Mouse (Mus musculus): Measurements from ENCODE around the gene Btf3. TPM values are rescaled to one million over a fixed set of nuclear protein-coding genes. Genes with fewer than 3 reads are reported as not detected.
A peak's percentile ranks its signal among the peaks of the same experiment; 100 is the strongest.

Btf3 gene
- polyA plus RNA-seq, 1 experiment from 2014 or later, result 689 TPM

- Histone ChIP-seq H3K9ac (peak overlapping the region; percentile 67), H3K4me1 (peaks cover 58% of the 10 kb centered on the region), H3K4me3 (replicated peaks) (peak overlapping the region; percentile 62), H3K9me3 (replicated peaks) (no peaks in the 10 kb centered on the region), H3K27ac (peak overlapping the region; percentile 91; the same call in 1 of the 2 replicates), H3K4me2 (peak overlapping the region; percentile 87), H3K36me3 (no peaks in the 10 kb centered on the region), H3K27me3 (peaks cover 90% of the 10 kb centered on the region)
- 10% methylated on average over 9 of the region's 9 CpGs for WGBS
- no peak for ATAC-seq (replicated peaks; ENCODE audit: low FRiP score)
Observed at GRCm38 (mm10) chr13:98356176-98356972, 39.6 kb upstream of the Btf3 start.

DNA sequence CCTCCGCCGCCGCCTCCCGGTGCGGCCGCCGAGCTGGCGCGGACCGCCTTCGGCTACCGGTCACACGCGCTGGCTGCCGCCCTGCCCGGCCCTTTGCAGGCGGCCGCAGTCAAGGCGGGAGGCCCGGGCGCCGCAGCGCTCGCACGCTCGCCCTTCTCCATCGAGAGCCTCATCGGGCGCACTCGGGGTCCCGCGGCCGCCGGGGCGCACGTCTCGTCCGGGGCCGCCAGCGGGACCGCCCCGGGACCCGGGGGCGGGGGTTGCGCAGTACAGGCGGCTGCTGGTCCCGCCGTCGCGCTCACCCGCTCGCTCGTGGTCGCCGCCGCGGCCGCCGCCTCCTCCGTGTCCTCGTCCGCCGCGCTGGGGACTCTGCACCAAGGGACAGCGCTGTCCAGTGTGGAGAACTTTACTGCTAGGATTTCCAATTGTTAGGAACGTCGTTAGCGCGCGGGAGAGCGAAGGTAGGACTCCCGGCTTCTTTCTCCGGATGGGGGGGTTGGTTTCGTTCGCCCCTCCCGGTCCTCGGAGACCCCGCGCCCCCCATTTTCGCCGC lies 38.8 kb upstream of the Btf3 start:
- whole genome bisulfite sequencing, result under 1% methylated on average over 70 of the region's 81 CpGs
- no peak for ATAC-seq (replicated peaks; ENCODE audit: low FRiP score)
- Histone ChIP-seq H3K4me3 (replicated peaks) (peak overlapping the region; percentile 62), H3K4me1 (peaks cover 55% of the 10 kb centered on the region), H3K27ac (peak overlapping the region; percentile 91), H3K27me3 (peaks cover 90% of the 10 kb centered on the region), H3K9ac (peak overlapping the region; percentile 67), H3K9me3 (replicated peaks) (no peaks in the 10 kb centered on the region), H3K4me2 (peak overlapping the region; percentile 87), H3K36me3 (no peaks in the 10 kb centered on the region)

- Histone ChIP-seq H3K27me3 (peaks cover 90% of the 10 kb centered on the region), H3K4me2 (peak overlapping the region; percentile 87), H3K9ac (peak overlapping the region; percentile 67), H3K4me1 (peaks cover 49% of the 10 kb centered on the region), H3K4me3 (replicated peaks) (peak overlapping the region; percentile 62), H3K36me3 (no peaks in the 10 kb centered on the region), H3K27ac (peak overlapping the region; percentile 91), H3K9me3 (replicated peaks) (no peaks in the 10 kb centered on the region)
- WGBS, result under 1% methylated on average over 95 of the region's 102 CpGs
- ATAC-seq (replicated peaks; ENCODE audit: low FRiP score), result peak; percentile 43
Observed at GRCm38 (mm10) chr13:98354871-98355558, 38.2 kb upstream of the Btf3 start.

DNA sequence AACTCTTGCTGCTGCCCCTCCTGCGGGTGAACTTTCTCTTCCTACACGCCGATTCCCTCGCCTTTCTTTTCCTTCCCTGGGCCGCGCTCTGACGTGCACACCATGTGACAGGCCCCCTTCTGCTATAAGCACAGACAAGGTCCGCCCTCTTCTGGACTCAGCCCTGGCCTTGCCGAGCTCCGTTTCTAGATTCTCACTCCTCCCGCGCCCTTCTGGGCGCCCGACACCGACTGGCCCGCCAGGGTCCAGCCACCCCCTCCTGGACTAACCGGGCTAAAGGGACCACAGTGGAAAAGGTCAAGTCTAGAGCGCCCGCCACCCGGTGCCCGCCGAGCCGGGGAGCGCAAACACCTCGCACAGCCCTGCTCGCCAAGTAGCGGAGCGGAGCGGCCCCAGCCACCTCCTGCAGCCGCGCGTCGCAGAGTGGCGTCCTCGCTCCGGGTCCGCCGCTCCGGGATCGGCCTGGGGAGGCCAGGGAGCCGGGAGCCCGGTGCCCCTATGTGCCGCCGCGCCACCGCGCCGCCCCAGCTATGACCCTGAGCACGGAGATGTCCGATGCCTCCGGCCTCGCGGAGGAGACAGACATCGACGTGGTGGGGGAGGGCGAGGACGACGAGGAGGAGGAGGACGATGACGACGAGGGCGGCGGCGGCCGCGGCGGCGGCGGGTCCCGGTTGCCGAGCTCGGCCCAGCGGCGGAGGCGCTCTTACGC lies 37.4 kb upstream of the Btf3 start, which contains the start of gene Foxd1:
Gene Foxd1 (plus strand): TSS at position 153 of the 712 bp plus-strand sequence.
- Histone ChIP-seq H3K36me3 (no peaks in the 10 kb centered on the region), H3K9ac (peak within 1 kb of the TSS; percentile 67), H3K4me1 (peaks cover 42% of the 10 kb centered on the region), H3K9me3 (replicated peaks) (no peaks in the 10 kb centered on the region), H3K27ac (peak within 1 kb of the TSS; percentile 91), H3K4me2 (peak within 1 kb of the TSS; percentile 87), H3K27me3 (peaks cover 92% of the 10 kb centered on the region), H3K4me3 (replicated peaks) (peak within 1 kb of the TSS; percentile 62)
- under 1% methylated on average over 56 of the region's 76 CpGs for WGBS
- peak; percentile 86 for ATAC-seq (replicated peaks; ENCODE audit: low FRiP score)

DNA sequence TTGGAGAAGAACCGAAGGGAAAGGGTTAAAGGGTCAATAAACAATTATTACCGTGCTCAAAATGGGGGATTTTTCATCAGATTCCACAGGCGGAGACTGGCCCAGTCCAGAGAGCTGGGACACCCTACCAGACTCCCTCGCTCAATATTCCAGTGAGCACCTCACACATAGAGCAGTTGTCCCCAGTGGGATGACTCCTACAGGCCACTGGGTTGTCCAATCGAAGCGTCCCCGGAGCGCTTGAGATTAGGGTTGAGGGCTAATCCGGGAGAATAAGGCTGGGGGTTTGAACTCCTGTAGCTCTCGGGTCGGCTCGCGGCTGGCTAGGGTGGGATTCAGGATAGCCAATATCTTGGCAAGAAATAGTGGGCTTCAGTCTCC lies 36.9 kb upstream of the Btf3 start:
- Histone ChIP-seq H3K4me2 (peak overlapping the region; percentile 87), H3K9me3 (replicated peaks) (no peaks in the 10 kb centered on the region), H3K27me3 (peaks cover 92% of the 10 kb centered on the region), H3K36me3 (no peaks in the 10 kb centered on the region), H3K4me3 (replicated peaks) (peak overlapping the region; percentile 62), H3K4me1 (peaks cover 37% of the 10 kb centered on the region), H3K9ac (0 out of 2 replicates have a peak overlapping the region, but pooled peaks have one; percentile 8), H3K27ac (peak overlapping the region; percentile 91)
- WGBS, result 1% methylated on average over 13 of the region's 13 CpGs
- peak; percentile 7; the same call in 1 of the 2 replicates for ATAC-seq (replicated peaks; ENCODE audit: low FRiP score)

GRCm38 (mm10) chr13:98352381-98352975 lies 35.7 kb upstream of the Btf3 start:
- H3K4me3 ChIP-seq (replicated peaks), result no peak overlapping the region
- H3K9me3 ChIP-seq (replicated peaks), result no peaks in the 10 kb centered on the region
- WGBS, result 12% methylated on average over 14 of the region's 14 CpGs
- no peak overlapping the region for H3K4me2 ChIP-seq
- H3K27me3 ChIP-seq, result peaks cover 88% of the 10 kb centered on the region
- H3K36me3 ChIP-seq, result no peaks in the 10 kb centered on the region
- no peak overlapping the region for H3K9ac ChIP-seq
- no peak for ATAC-seq (replicated peaks; ENCODE audit: low FRiP score)
- no peak overlapping the region for H3K27ac ChIP-seq
- H3K4me1 ChIP-seq, result peaks cover 27% of the 10 kb centered on the region

DNA sequence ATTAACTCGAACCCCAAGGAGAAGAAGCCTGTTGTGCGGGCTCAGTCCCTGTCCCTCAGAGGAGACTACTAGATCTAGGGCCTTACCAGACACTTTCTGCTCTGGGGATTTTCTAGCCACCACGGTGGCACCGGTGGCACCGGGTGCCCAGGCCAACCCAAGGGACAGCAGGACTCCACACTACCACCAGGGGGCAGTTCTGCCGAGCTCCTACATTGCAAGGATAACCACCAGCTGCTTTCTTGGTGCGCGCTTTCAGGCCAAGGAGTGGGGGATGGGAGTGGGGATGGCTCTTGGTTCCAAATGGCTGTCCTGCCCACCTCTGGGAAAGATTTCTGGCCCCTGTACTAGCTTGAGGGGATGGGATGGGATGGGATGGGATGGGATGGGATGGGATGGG lies 34.7 kb upstream of the Btf3 start:
- no peak overlapping the region for H3K4me2 ChIP-seq
- H3K27ac ChIP-seq, result no peak overlapping the region
- H3K4me3 ChIP-seq (replicated peaks), result no peak overlapping the region
- H3K9ac ChIP-seq, result no peak overlapping the region
- H3K27me3 ChIP-seq, result peaks cover 83% of the 10 kb centered on the region
- no peak for ATAC-seq (replicated peaks; ENCODE audit: low FRiP score)
- 17% methylated on average over 8 of the region's 8 CpGs for WGBS
- no peaks in the 10 kb centered on the region for H3K36me3 ChIP-seq
- H3K9me3 ChIP-seq (replicated peaks), result no peaks in the 10 kb centered on the region
- peaks cover 27% of the 10 kb centered on the region for H3K4me1 ChIP-seq

DNA sequence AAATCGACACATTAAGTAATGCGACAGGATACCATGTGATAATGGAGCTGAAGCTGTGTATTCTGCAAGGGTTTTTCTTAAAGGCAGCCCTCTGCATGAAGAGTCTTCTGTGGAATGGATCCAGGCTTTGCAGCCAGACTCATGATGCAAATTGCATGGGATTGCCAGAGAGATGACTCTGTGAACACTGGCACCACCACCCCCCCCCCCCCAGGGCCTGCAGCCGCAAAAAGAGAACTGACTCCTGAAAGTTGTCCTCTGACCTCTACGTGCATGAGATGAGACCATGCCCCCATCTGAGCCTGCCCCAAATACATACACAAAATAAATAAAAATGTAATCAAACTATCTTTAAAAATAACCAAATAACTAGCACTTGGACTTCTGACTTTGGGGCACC lies 32.7 kb upstream of the Btf3 start:
- Histone ChIP-seq H3K27me3 (peaks cover 80% of the 10 kb centered on the region), H3K4me1 (peaks cover 11% of the 10 kb centered on the region), H3K9ac (no peak overlapping the region), H3K36me3 (no peaks in the 10 kb centered on the region), H3K27ac (no peak overlapping the region), H3K9me3 (replicated peaks) (no peaks in the 10 kb centered on the region), H3K4me3 (replicated peaks) (no peak overlapping the region), H3K4me2 (no peak overlapping the region)
- ATAC-seq (replicated peaks; ENCODE audit: low FRiP score), result no peak
- WGBS, result 77% methylated on average over 4 of the region's 4 CpGs

DNA sequence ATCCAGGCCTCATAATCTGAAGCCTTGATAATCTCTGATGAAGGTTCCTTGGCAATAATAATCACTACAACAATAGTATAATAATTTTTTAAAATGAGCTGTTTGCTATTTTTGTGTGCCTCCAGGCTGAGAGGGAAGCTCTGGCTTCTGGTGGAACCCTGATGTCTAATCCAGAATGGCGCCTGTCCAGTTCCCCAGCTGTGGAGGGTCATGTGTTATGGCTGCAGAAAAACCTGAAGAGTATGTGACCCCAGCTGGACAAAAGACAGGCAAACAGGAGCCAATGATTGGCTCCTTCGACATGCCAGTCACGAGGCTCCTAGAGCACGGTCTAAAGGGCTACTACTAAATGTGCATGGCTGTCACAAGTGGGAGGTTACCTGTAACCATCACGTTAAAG lies 23.7 kb upstream of the Btf3 start:
- no peak overlapping the region for H3K27ac ChIP-seq
- no peaks in the 10 kb centered on the region for H3K4me1 ChIP-seq
- no peaks in the 10 kb centered on the region for H3K9me3 ChIP-seq (replicated peaks)
- H3K36me3 ChIP-seq, result no peaks in the 10 kb centered on the region
- peaks cover 7% of the 10 kb centered on the region for H3K27me3 ChIP-seq
- 78% methylated on average over 5 of the region's 5 CpGs for WGBS
- no peak for ATAC-seq (replicated peaks; ENCODE audit: low FRiP score)
- no peak overlapping the region for H3K4me3 ChIP-seq (replicated peaks)
- no peak overlapping the region for H3K4me2 ChIP-seq
- H3K9ac ChIP-seq, result no peak overlapping the region

DNA sequence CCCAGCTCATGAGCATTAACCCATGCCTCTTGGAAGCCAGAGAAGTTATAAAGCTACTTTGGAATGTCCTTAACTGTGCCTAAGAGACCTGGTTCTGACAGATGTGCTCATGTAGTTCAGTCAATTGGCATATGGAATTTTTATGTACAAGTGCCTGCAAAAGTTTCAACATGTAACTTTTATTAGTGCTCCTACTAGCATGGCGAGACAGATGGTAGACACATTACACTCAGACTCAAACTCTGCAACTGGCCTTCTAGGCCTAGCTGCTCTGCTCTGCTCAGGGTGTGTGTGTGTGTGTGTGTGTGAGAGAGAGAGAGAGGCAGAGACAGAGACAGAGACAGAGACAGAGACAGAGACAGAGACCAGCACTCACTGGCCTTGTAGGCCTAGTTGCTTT lies 19.4 kb upstream of the Btf3 start:
- no peak for ATAC-seq (replicated peaks; ENCODE audit: low FRiP score)
- no peak overlapping the region for H3K9ac ChIP-seq
- 87% methylated on average over 1 of the region's 1 CpGs for WGBS
- no peak overlapping the region for H3K4me3 ChIP-seq (replicated peaks)
- no peaks in the 10 kb centered on the region for H3K4me1 ChIP-seq
- H3K36me3 ChIP-seq, result no peaks in the 10 kb centered on the region
- no peaks in the 10 kb centered on the region for H3K9me3 ChIP-seq (replicated peaks)
- H3K27me3 ChIP-seq, result no peaks in the 10 kb centered on the region
- no peak overlapping the region for H3K27ac ChIP-seq
- no peak overlapping the region for H3K4me2 ChIP-seq

- no peak overlapping the region for H3K4me3 ChIP-seq (replicated peaks)
- no peaks in the 10 kb centered on the region for H3K27me3 ChIP-seq
- H3K4me1 ChIP-seq, result no peaks in the 10 kb centered on the region
- no peak for ATAC-seq (replicated peaks; ENCODE audit: low FRiP score)
- H3K36me3 ChIP-seq, result no peaks in the 10 kb centered on the region
- H3K9ac ChIP-seq, result no peak overlapping the region
- H3K27ac ChIP-seq, result no peak overlapping the region
- 50% methylated on average over 2 of the region's 2 CpGs for WGBS
- H3K4me2 ChIP-seq, result no peak overlapping the region
- H3K9me3 ChIP-seq (replicated peaks), result no peaks in the 10 kb centered on the region
Observed at GRCm38 (mm10) chr13:98332106-98332505, 15.3 kb upstream of the Btf3 start.
